In the genomic region with DNA sequence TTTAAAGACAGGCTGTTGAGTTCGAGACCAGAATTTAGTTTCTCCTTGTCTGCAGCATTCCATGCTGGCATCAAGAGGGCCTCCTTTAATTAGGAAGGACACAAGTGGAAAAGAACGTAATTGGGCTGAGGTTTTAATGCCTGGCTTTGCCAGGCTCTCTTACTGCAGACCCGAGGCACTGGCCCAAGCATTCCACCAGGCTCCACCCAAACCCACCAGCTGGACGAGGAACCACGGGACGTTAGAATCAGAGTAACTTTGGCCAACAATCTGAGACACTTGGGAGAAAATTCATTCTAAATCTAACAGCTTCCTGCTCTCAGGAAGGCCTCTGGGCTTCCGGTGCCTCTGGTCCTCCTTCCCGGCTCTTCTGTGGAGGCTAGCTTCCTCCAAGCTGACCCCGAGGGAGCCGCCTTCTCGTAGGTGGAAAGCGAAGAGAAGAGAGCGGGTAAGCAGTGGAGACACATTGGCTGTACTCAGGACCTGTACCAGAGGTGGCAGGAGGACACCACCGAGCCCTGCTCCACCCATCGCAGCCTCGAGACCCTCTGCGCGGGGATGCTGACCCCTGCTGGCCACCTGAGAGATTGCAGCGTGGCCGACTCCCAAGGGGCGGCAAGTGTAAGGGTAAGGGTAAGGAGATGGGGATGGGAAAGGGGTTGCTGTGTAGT, we compare ENCODE assay signal across 8 mouse cellular contexts.
A peak's percentile ranks its signal among the peaks of the same experiment; 100 is the strongest.
DNase-seq lines count a peak whose midpoint lies in the region; ATAC-seq lines count a peak whose summit lies in the region.

No protein-coding gene starts in this region.

- WGBS in hindbrain, embryonic 12.5 days, result 18% methylated on average over 21 of the region's 21 CpGs

- H3K4me2 ChIP-seq in hindbrain, embryonic 12.5 days (replicated peaks), result peak overlapping the region; percentile 50

- H3K9ac ChIP-seq in hindbrain, embryonic 12.5 days, result peak overlapping the region; percentile 33; the same call in 1 of the 2 replicates

- peak overlapping the region; percentile 22 for H3K4me3 ChIP-seq in hindbrain, embryonic 12.5 days

- ATAC-seq in hindbrain, embryonic 12.5 days (ENCODE audit: low FRiP score), result peak; percentile 92

- H3K27me3 ChIP-seq in hindbrain, embryonic 12.5 days, result no peaks in the 10 kb centered on the region

- DNase-seq in MN1 (ENCODE audit: low spot score), result peak; percentile 92
- peak; percentile 76 for DNase-seq in cerebellum, adult 9-10 months
- DNase-seq in frontal cortex, postnatal 10 days (ENCODE audit: low spot score in 2 of 2), result peak; percentile 69 to 83
- DNase-seq in layer of hippocampus, postnatal 25 days (ENCODE audit: extremely low spot score in 1 of 2, low spot score in 1 of 2), result peak; percentile 91 to 97
- peak; percentile 93 for DNase-seq in lung, postnatal 14 days
- peak; percentile 88 for DNase-seq in ovary, postnatal 36 days (ENCODE audit: low spot score)
- DNase-seq in thymus, postnatal 25 days, result peak; percentile 87

- no peak overlapping the region for H3K27ac ChIP-seq in hindbrain, embryonic 12.5 days

- no peaks in the 10 kb centered on the region for H3K36me3 ChIP-seq in hindbrain, embryonic 12.5 days

- peaks cover 7% of the 10 kb centered on the region; the same call in 1 of the 2 replicates for H3K4me1 ChIP-seq in hindbrain, embryonic 12.5 days

- H3K9me3 ChIP-seq in hindbrain, embryonic 12.5 days (replicated peaks), result no peaks in the 10 kb centered on the region
